Mouse (Mus musculus): ENCODE measurements around the gene Zfp729a.
"Not testable (repeated sequence)": the region's sequence is repeated elsewhere in the genome, so short reads cannot be mapped to it uniquely, and the experiment has no call there.

The Zfp729a gene

GRCm38 (mm10) chr13:67637294-67638007 lies at the start of gene Zfp729a, which contains the start of gene Gm49345:
Gene Zfp729a, minus strand, starts transcription at chr13:67637791.
Gene Gm49345, minus strand, starts transcription at chr13:67637769.
- peak; percentile 82 for DNase-seq (ENCODE audit: low read depth)

GRCm38 (mm10) chr13:67686971-67687370 lies 49.4 kb upstream of the Zfp729a start, which contains the start of gene Zfp738:
Gene Zfp738, minus strand, starts transcription at chr13:67687071.
- DNase-seq (ENCODE audit: low read depth): no peak

- DNase-seq (ENCODE audit: low read depth): not testable (repeated sequence)
Observed at GRCm38 (mm10) chr13:67683841-67684240, 46.2 kb upstream of the Zfp729a start.

GRCm38 (mm10) chr13:67682959-67683735 lies 45.6 kb upstream of the Zfp729a start:
- peak; percentile 74 for DNase-seq (ENCODE audit: low read depth)

GRCm38 (mm10) chr13:67674902-67675301 lies 37.3 kb upstream of the Zfp729a start:
- DNase-seq (ENCODE audit: low read depth): no peak

GRCm38 (mm10) chr13:67652496-67652895 lies 14.9 kb upstream of the Zfp729a start:
- no peak for DNase-seq (ENCODE audit: low read depth)

GRCm38 (mm10) chr13:67610108-67610507 lies 27.5 kb downstream of the Zfp729a start:
- DNase-seq (ENCODE audit: low read depth): no peak

- DNase-seq (ENCODE audit: low read depth): peak; percentile 76
Observed at GRCm38 (mm10) chr13:67609066-67609876, 28.3 kb downstream of the Zfp729a start, which contains the start of gene Zfp729b. Gene Zfp729b, minus strand, starts transcription at chr13:67609707.

GRCm38 (mm10) chr13:67572591-67573189 lies 64.9 kb downstream of the Zfp729a start:
- no peak for DNase-seq (ENCODE audit: low read depth)

All from c-Kit-positive CD71-positive TER-119-negative erythroid progenitor cells, embryonic 14.5 days (primary cell).